Mouse (Mus musculus) fibroblast of lung, adult 2 months (primary cell): ENCODE results near the gene Gtf2f1.
"Not testable (repeated sequence)": the region's sequence is repeated elsewhere in the genome, so short reads cannot be mapped to it uniquely, and the experiment has no call there.

ENCODE experiments used
- DNase-seq: peaks from one replicate; pipeline ENCODE4 v3.0.0-alpha.2; 2011; ENCODE audit warnings: low read depth

Gtf2f1 gene

DNA sequence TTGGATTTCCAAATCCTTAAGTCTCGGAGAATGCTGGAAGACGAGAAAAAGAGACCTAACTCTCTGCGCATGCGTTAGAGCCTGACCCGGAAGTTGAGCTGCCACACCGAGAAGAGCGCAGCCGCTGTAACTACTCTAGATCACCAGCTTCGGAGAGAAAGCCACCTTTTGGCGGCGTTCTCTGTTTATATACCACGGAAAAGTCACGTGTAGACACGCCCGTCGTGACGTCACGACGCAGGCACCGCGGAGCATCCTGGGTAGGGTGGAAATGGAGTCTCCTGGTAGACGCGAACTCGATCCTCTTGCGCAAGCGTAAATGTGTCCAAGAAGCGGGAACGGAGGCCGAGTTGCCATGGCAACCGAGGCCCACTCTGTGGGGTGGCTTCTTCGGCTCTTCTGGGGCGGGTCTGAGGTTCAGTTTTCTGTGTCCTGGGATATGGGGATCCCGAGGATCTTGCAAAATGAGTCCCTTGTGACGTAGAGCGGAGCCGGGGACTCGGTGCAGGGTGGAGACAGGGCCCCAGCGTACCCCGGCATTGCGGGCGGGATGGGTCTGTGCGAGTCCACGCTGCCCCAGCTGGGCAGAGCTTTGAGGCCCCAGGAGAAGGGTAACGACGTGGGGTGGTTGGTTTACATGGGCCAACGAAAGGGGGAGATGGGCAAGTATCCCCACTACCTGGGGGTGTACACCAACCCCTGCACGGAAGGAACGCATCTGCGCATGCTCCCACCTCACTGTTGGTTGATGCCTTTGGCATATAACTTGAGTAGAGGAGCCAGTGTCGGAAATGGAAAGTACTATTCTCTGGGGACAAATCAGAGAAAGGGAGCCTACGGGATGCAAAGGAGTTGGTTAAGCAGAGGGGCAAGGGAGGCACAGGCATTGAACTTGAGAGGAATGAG lies at the start of gene Gtf2f1, which contains the start of gene Gm17949:
Gtf2f1 (minus strand) TSS at position 53 of the 906 bp plus-strand sequence.
Gm17949 (plus strand) TSS at position 234 of the 906 bp plus-strand sequence.
- DNase-seq: peak; percentile 99

DNA sequence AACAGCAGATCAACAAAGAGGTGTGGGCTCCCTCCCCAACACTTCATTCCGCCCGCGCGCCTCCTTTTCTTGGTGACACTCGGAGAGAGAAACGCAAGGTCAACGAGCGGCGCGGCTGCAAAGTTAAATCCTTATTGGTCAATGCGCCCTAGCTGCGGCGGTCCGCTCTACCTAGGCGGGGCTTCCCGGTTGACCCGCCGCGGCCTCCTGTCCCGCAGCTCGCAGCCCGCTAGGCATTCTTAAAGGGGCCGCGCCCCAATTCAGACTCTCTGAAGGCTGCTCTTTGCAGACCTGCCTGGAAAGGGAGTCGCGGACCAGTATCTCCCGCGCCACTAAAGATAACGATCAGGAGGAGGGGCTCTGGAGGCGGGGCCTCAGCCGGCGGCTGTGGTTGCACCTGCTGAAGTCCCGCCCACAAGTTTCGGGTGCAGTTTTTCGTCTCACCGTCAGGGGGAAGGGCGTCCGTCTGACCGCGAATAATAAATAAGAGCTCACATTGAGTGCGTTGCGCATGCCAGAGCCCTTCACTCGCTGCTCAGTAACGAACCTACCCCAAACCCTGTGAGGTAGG lies 49.2 kb upstream of the Gtf2f1 start:
- DNase-seq: peak; percentile 74

DNA sequence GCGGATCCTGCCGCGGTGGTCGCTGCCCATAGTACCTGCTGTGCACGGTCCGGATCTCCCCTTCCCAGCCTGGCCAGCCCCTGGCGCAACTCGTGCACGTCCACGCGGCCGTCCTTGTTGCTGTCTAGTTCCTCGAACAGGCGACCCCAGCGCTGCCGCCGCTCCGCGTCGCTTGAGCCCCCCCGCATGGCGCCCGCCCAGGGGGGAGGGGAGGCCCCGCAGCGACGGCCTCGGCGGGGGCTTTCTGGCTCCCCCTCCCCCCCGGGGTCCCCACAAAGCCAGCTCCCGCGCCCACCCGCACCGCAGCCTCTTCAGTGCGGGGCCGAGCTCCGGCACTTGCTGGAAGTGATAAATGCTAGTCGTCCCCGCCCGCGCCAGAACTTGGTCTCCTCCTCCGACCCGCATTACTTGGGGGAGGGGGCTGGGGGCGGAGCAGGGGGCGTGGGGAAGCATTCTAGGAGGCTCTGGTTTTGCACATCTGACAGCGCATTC lies 48.4 kb upstream of the Gtf2f1 start, which contains the start of gene Slc25a23:
Slc25a23 (minus strand) TSS at position 378 of the 492 bp plus-strand sequence.
- no peak for DNase-seq

DNA sequence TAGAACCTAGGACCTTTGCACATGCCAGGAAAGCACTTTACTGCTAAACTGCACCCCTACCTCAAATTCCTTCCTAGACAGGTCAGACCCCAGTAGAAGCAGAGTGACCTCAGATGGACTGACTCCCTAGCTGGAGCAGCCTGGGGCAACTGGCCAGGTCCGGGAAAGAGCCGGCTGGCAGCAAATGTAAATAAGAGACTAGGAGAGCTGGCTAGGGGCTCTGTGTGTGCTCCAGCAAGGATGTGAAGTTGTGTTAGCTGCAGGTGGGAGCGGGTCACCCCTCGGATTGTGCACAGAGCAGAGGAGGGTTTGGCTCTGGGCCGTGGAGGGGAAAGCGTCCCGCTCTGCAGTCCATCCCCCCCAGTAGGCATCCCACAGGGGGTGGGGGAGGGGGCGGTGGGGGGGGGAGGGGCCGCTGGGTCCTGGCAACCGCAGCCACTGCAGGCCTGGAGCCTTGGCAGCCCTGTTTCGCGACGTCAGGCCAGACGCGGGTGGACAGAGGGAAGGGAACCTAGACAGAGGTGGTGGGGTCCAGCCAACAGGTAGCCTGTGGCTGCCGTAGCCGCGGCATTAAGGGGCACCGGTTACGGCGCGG lies 47.9 kb upstream of the Gtf2f1 start, which contains the start of gene Crb3:
Crb3 (plus strand) TSS at position 215 of the 595 bp plus-strand sequence.
- DNase-seq: no peak

DNA sequence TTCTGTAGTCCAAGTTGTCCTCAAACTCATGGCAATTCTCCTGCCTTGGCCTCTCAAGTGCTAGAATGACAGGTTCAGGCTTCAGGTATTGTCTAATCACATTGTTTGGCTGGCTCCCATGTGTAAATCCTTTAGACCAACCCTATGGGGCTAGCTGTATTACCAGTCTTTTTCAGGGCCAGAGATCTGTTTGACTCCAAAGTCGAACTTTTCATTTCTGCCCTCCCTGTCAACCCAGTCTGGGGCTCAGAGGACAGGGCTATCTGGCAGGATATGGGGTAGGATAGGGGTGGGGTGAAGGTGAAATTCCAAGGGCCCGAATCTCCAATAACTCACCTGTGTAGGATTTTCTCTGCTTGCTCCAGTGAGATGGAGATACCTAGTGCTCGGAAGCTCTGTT lies 45.2 kb upstream of the Gtf2f1 start:
- DNase-seq: no peak

DNA sequence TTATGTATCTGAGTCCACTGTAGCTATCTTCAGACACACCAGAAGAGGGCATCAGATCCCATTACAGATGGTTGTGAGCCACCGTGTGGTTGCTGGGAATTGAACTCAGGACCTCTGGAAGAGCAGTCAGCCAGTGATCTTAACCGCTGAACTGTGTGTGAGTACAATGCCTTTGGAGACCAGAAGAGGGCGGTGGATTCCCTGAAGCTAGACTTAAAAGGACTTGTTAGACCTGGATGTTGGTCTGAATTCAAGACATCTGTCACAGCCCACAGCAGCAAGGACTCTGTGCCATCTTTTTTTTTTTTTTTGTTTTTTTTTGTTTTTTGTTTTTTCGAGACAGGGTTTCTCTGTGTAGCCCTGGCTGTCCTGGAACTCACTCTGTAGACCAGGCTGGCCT lies 40.6 kb upstream of the Gtf2f1 start:
- DNase-seq: not testable (repeated sequence)

DNA sequence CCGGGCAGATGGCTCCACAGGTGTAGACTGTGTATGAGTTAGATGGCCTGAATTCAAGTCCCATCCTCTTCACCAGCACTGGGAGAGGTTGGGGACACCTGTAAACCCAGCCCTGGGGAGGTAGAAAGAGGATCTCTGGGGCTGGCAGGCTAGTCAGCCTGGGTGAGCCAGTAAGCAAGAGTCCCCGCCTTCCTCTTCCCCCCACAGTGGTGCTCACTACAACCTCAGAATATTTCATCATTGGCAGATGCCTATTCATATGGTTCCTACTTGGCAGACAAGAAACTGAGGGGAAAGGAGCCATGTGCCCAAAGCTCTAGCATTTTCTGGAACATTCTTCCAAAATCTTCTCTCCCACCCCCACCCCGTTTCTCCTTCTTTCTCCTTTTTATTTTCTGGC lies 37.7 kb upstream of the Gtf2f1 start:
- no peak for DNase-seq

DNA sequence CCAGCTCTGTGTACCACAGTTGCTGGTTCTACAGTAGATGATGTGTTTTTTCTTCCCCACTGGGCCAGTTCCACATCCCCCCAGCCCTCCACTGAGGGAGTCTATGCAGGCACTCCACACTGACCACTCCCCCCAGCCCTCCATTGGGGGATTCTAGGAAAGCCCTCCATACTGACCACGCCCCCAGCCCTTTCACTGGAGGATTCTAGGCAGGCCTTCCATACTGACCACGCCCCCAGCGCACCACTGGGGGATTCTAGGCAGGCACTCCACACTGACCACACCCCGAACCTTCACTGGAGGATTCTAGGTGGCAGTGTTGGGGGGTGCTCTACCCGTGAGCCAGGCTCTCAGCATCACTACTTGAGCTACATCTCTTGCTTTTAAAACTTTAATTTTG lies 36.3 kb upstream of the Gtf2f1 start:
- DNase-seq: no peak

DNA sequence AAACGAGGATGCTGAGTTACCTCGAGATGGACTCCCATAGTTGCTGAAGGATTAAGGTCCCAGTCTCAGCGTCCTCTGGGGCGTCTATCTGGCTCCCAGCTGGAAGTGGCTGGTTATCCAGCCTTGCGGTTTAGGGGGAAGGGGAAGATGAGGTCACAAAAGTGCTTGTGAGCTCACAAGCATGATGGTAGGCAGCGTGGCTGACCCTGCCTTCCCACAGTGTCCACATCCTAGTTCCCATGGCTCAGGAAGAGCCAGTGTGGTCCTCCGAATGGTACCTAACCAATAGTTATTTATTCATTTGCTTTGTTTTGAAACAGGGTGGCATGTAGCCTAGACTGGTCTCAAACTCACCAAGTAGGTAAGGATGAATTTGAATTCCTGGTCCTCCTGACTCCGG lies 30.5 kb upstream of the Gtf2f1 start, which contains the start of gene Slc25a41:
Slc25a41 (minus strand) TSS at position 101 of the 400 bp plus-strand sequence.
- no peak for DNase-seq

DNA sequence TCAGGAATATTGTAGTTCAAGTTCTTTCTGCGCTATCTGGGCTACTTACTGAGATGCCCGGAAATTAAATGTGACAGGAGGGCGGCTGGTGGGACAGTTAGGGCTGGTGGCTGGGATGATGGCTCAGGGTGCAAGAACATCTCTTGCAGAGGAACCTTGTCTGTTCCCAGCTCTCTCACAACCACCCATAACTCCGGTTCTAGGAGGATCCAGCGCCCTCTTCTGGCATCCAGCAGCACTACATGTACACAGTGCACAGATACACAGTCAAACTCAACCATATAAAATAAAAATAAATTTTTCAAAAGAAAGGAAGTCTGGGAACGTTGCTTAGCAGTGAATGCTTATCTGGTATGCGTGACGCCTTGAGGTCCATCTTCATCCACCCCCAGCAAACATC lies 27.9 kb upstream of the Gtf2f1 start:
- no peak for DNase-seq

DNA sequence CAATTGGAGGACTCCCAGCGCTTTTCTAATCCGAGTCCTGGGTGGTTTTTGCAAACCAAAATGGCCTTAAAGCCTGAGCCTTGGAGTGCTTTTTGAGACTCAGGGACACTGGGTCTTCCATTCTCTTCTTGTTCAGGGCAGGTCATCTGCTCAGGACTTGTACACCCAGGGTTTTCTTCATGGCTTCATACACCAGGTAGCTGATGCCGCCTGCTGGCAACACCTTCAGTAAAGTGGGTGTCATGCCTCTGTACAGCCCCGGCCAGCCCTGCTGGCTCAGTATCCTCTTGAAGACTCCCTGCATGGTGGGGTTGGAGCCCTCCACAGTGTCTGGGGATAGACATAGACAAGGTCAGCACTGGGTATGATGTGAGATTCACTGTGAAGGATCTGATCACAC lies 21.8 kb upstream of the Gtf2f1 start:
- DNase-seq: no peak

DNA sequence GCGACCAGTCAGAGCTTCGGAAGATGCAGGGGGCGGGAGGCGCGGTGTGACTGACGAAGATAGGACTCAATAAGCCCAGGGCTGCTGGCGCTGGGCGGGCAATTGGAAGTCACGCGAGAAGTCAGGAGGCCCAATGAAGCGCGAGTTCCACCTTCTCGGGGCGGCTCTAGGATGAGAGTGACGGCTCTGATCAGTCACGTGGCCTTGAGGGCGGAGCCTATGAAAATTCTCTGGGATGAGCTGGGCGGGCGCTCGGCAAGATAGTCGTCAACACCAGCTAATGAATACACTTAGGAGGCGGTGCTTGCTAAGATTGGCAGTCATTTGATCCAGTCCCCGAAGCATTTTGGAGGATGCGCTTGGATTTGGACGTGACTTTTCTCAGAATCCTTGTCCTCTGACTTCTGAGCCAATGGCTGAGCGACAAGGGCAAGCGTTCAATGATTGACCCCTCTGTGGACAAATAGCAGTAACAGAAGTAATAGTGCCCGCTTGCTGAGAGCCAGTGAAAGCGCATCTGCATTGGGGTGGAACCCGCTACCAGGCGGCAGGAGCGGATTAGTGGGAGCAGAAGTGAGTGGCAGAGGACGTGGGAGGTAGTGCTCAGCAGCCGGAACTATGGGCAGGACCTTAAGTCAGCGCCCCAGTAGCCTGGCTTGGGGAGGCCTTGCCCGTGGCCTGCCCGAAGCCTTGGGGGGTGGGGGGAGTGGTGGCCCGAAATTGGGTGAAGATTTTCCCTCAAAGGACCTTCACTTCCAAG lies 20.8 kb upstream of the Gtf2f1 start:
- DNase-seq: peak; percentile 100

DNA sequence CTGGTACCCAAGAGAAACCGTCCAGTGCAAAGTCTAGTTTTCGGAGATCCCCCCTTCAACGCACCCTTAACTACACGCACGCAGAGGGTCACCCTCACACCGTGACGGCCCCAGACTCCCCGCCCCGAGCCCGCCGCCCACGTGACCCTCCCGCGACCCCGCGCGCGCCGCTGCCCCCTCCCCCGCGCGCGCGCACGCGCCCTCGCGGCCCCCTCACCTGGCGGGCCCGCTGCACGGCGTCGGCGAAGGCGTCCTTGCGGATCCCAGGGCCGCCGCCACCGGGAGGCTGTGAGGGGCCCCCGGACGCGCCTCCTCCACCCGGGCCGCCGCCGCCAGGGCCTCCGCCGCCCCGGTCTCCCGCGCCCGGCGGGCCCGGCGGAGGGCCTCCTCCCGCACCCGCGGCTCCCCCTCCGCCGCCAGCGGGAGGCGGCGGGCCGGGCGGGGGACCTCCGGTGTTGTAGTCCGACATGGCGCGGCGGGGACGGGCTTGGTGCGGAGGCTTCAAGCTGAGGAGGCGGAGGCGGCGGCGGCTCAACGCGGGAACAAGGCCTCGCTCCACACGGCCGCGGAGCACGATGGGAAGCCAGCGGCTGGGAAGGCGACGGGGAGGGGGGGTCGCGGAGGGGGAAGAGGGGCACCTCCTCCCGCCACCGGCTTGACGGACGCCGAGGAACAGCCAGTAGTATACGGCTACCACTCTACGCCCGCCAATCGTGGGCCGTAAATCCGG lies 20.0 kb upstream of the Gtf2f1 start, which contains the start of gene Khsrp:
Khsrp (minus strand) TSS at position 592 of the 730 bp plus-strand sequence.
- no peak for DNase-seq

DNA sequence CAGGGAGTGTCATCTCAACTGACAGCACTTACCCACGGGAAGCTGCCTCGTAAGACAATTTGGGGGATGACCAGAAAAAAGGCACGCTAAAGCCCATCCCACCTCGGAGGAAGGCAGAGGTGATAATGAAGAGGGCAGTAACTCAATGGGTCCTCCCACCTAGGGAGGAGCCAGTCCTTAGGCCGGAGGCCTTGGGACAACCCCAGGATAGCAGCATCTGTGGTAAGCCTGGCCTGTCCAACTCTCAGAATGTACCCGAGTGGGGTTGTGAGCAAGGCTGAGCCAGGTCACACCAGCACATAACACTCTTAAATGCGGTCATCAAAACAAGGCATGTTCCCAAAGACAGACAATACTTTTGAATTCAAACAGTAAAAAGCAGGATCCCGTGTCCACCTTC lies 18.6 kb upstream of the Gtf2f1 start:
- no peak for DNase-seq

DNA sequence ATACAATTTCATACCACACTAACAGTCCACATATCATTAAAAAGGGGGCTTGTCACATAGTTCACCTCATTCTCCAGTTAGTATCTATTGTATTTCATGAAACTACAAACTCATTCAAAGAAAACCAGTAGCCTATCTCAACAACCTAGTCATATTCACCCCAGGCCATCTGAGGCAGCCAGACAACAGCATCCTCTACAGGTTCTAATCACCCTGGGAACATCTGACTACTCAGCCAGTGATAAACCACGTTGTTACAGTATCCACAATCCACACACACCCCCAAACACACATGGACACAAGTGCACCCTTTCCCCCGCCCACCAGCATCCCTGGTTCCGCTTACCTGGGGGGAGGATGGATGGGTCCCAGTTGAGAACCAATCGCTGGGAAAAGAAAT lies 16.4 kb upstream of the Gtf2f1 start:
- DNase-seq: no peak

DNA sequence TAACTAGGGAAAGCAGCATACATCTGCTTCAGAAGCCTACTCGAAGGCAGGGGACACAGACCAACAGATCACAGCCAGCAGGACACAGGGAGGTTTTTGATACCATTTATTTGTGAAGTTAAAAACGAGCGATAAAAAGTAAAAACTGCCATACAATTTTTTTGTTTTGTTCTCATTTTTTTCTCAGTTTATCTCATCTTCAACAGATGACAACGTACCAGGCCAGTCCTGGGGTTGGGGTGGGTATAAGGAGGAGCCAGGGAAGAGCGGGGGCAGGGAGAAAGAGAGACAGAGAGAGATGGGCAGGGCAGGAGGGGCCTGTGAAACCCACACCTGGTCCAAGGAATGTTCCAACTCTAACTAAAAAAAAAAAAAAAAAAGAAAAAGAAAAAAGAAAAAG lies 9.9 kb upstream of the Gtf2f1 start:
- no peak for DNase-seq

DNA sequence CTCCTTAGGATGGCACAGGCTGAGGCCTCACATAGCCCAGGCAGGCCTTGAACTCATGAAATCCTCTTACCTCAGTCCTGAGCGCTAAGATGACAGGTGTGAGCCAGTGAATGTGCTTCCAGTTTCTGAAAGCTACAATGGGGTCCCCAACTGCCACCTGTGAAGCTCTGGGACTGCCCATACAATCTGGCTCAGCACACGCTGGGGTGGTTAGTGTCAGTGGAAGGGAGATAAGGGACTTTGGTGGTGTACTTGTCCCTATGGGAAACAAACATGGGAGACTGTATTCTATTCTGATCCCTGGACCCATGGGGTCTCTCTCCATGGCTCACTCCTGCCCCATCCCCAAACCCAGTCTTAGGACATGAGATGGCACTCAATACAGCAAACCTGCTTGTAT lies 8.6 kb upstream of the Gtf2f1 start:
- no peak for DNase-seq

DNA sequence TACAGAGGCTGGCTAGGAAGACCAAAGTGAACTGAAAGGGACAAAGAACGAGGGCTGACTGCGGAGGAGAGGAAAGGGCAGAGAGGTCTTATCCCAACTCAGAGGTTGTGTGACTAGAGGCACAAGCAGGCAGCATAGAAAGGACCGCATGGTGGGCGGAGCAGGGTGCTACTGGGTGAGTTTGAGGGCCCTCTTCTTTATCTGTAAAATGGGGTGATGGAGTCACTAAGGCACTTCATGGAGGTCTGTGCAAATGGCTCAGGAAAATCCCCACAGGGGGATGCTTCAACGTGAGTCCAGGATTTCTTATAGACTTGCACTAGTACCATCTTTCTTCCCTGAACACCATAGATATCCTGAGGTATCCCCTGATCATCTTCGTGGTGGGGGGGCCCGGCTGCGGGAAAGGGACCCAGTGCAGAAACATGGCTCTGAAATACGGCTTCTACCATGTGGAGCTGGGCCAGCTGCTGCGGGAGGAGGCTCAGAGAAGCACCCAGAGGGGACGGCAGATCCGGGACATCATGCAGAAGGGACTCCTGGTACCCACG lies 1.2 kb upstream of the Gtf2f1 start:
- no peak for DNase-seq

DNA sequence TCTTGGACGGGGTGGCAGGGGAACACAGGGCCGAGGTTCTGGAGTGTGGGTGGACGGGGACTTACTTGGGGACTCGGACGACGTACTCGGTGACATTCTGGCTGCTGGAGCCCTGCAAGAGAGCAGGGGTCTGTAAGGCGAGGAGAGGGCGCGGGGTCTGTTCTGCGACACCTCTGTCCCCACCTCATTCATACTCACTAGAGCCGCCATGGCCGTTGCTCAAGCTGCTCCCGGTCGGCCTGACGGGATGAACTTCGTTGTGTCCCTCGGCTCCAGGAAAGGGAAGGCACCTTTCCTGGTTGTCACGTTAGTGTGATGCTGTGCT lies 215 bp downstream of the Gtf2f1 start:
- DNase-seq: no peak

DNA sequence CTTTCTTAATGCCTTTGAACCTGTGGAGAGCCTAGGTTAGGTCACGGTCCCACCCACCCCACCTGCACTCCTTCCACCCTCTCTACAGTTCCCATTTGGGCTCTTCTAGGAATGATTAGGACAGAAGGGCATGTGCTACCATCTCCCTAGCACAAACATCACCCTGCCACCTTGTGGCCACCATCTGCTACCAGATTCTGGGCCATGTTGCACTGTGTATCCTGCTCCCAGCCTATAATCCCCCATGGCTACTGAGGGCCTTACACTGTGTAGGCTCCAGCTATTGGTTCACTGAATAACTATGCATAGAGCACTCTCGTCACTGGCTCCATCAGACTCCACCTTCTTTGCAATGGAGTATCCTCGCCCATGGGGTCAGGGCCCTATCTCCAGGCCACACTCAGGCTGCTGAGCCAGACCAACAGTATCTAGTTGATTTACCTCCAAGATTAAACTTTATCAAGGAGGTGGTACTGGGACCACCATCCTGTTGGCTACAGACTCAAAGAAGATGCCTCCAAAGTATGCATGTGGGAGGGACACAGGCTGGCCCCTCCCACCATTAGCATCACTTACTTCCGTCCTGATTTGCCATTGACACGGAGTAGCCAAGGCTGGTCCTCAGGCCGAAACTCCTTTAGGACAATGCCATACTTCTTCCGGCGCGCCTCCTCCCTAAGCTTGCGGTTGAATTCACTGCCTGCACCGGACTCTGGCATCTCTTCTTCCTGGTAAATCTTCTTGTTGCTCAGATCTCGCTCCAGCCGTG lies 3.8 kb downstream of the Gtf2f1 start:
- no peak for DNase-seq
